Mouse (Mus musculus): ENCODE data around the gene Prkg1. TPM values are rescaled to one million over a fixed set of nuclear protein-coding genes. Genes with fewer than 3 reads are reported as not detected.

Gene Prkg1
- polyA plus RNA-seq, 1 experiment from 2014 or later: 6.0 TPM

DNA sequence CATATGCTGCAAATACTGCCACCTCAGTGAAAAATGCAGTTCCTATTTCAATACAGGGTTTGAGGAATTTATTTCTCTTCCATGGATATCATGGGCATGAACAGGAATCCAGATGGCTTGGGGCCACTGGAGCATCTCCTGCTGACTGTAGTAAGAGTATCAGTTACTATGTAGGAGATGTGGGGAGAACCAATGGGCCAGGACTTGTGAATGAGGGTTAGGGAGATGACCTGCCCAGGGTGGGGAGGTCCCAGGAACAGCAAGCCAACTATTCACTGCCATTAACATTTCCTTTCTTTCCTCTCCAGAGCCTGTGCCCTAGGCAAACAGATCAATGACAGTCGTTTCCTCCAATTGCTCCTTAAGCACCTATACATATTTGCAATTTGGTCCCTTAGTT lies 593.8 kb downstream of the Prkg1 start:
- no peaks in the 10 kb centered on the region for H3K9me3 ChIP-seq (ENCODE audit: low read depth, low read length)
- H3K4me2 ChIP-seq: no peak overlapping the region
- H3K4me3 ChIP-seq (ENCODE audit: low read depth, low read length): no peak overlapping the region
- no peak overlapping the region for H3K9ac ChIP-seq
- no peak for TF ChIP-seq CTCF (IDR thresholded peaks at IDR 0.05; ENCODE audit: low read depth)
- DNase-seq: no peak
- H3K27ac ChIP-seq (ENCODE audit: low read depth): no peak overlapping the region
- no peaks in the 10 kb centered on the region for H3K36me3 ChIP-seq (ENCODE audit: insufficient read depth)
- no peaks in the 10 kb centered on the region for H3K27me3 ChIP-seq (ENCODE audit: insufficient read depth, low read length)
- 61% methylated on average over 1 of the region's 1 CpGs for WGBS
- H3K4me1 ChIP-seq (ENCODE audit: insufficient read depth): no peaks in the 10 kb centered on the region
- ATAC-seq (ENCODE audit: insufficient read depth): no peak

DNA sequence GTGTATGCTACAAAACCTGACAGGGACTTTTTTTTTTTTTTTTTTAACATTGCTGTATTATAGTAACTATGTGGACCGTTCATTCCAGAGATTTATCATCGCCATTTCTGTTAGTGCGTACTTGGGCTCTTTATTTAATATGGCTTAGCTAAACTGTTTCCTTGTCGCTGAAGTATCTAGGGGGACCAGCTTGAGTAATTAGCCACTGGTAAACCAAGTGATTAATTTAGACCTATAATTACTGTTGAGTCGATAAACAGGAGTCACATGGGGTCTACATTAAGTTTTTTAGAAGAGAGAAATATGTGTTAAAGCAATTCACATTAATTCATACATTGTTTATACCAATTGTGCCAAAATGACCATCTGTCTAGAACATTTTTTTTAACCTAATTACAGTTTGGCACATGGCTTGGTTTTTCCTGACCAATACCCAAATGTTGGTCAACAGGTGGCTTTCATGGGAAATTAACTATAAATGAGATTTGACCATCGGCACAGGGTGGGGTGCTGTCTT lies 605.8 kb downstream of the Prkg1 start:
- Histone ChIP-seq H3K4me3 (ENCODE audit: low read depth, low read length) (no peak overlapping the region), H3K9me3 (ENCODE audit: low read depth, low read length) (no peaks in the 10 kb centered on the region), H3K4me2 (no peak overlapping the region), H3K9ac (no peak overlapping the region), H3K27ac (ENCODE audit: low read depth) (no peak overlapping the region), H3K4me1 (ENCODE audit: insufficient read depth) (no peaks in the 10 kb centered on the region), H3K27me3 (ENCODE audit: insufficient read depth, low read length) (no peaks in the 10 kb centered on the region), H3K36me3 (ENCODE audit: insufficient read depth) (no peaks in the 10 kb centered on the region)
- no peak for TF ChIP-seq CTCF (IDR thresholded peaks at IDR 0.05; ENCODE audit: low read depth)
- WGBS: 79% methylated on average over 6 of the region's 6 CpGs
- no peak for DNase-seq
- no peak for ATAC-seq (ENCODE audit: insufficient read depth)

DNA sequence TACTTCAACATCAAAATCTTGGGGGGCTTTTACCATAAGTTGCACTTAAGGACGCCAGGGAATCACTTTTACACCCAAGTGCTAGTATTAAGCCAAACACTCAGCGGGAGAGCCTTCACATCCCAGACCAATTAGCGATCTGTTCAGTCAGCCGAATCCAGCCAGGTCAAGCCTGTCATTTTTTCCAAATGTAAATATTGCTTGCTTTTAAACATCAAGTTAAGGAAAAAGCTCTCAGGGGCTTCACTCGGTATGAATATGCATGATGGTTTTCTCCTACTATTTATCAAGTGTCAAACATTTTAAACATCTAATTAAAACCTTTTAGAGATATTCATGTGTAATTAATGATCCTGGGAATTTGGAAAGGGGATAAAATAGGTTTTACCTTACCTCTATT lies 611.4 kb downstream of the Prkg1 start:
- Histone ChIP-seq H3K9ac (no peak overlapping the region), H3K4me2 (no peak overlapping the region), H3K4me1 (ENCODE audit: insufficient read depth) (no peaks in the 10 kb centered on the region), H3K36me3 (ENCODE audit: insufficient read depth) (no peaks in the 10 kb centered on the region), H3K9me3 (ENCODE audit: low read depth, low read length) (no peaks in the 10 kb centered on the region), H3K27ac (ENCODE audit: low read depth) (no peak overlapping the region), H3K4me3 (ENCODE audit: low read depth, low read length) (no peak overlapping the region), H3K27me3 (ENCODE audit: insufficient read depth, low read length) (no peaks in the 10 kb centered on the region)
- no peak for TF ChIP-seq CTCF (IDR thresholded peaks at IDR 0.05; ENCODE audit: low read depth)
- DNase-seq (peak; percentile 2), ATAC-seq (ENCODE audit: insufficient read depth) (no peak)
- whole genome bisulfite sequencing: 27% methylated on average over 5 of the region's 5 CpGs

DNA sequence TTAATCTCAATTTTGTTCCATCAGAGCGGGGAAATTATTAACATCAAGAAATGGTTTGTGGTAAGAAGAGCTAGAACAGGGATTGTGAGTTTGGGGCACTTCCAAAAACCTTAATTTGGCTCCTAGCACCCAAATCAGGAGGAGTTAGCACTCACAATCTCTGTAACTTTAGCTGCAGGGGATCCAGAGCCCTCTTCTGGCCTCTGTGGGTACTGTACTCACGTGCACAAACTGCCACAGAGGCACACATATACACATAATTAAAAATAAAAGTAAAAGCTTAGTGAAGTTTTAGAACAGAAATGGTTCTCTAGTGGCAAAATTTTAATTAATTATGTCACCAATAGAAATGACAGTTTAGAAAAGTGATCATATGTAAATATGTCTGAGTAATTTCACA lies 614.9 kb downstream of the Prkg1 start:
- no peak for DNase-seq
- H3K36me3 ChIP-seq (ENCODE audit: insufficient read depth): no peaks in the 10 kb centered on the region
- H3K4me1 ChIP-seq (ENCODE audit: insufficient read depth): no peaks in the 10 kb centered on the region
- no peak overlapping the region for H3K9ac ChIP-seq
- no peak for TF ChIP-seq CTCF (IDR thresholded peaks at IDR 0.05; ENCODE audit: low read depth)
- no peak overlapping the region for H3K4me2 ChIP-seq
- H3K9me3 ChIP-seq (ENCODE audit: low read depth, low read length): no peaks in the 10 kb centered on the region
- no peak overlapping the region for H3K4me3 ChIP-seq (ENCODE audit: low read depth, low read length)
- H3K27me3 ChIP-seq (ENCODE audit: insufficient read depth, low read length): no peaks in the 10 kb centered on the region
- no peak for ATAC-seq (ENCODE audit: insufficient read depth)
- WGBS: 85% methylated on average over 2 of the region's 2 CpGs
- H3K27ac ChIP-seq (ENCODE audit: low read depth): no peak overlapping the region

DNA sequence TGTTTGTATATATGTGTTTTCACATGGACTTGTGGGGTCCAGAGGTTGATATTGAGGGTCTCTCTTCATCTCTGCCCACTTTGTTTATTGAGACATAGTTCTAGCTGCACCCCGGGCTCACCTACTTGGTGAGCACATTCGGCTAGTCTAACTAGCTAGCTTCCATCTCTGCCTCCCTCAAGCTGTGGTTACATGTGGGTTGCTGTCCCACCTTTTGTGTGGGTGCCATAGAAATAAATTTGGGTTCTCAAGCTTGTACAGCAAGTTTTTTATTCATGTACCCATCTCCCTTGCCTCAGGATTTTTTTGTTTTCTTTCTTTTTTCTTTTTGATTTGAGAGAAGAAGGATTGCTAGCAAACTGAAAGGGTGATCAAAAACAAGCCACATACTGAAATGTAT lies 617.4 kb downstream of the Prkg1 start:
- no peak for TF ChIP-seq CTCF (IDR thresholded peaks at IDR 0.05; ENCODE audit: low read depth)
- WGBS: 95% methylated on average over 2 of the region's 2 CpGs
- DNase-seq: no peak

DNA sequence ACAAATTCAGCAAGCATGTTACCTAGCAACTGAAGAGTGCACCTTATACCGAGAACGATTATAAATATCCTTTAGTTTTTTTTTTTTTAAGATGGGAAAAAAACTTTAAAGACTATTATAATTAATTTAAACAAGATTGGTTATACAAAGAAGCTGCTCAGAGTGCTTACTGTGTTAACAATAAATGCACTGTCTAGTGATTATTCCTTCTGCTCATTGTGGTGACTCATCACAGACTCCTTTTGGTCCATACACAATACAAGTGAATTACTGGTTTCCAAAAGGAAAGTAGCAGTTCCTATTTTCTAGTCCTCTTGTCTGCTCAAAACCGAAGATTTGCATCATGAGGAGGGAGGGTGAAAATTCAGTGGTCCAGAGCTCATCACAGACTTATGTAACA lies 618.7 kb downstream of the Prkg1 start:
- ATAC-seq (ENCODE audit: insufficient read depth): no peak
- TF ChIP-seq CTCF (IDR thresholded peaks at IDR 0.05; ENCODE audit: low read depth): no peak
- Histone ChIP-seq H3K9ac (no peak overlapping the region), H3K4me2 (no peak overlapping the region), H3K9me3 (ENCODE audit: low read depth, low read length) (no peaks in the 10 kb centered on the region), H3K36me3 (ENCODE audit: insufficient read depth) (no peaks in the 10 kb centered on the region), H3K27ac (ENCODE audit: low read depth) (no peak overlapping the region), H3K4me3 (ENCODE audit: low read depth, low read length) (no peak overlapping the region), H3K27me3 (ENCODE audit: insufficient read depth, low read length) (no peaks in the 10 kb centered on the region), H3K4me1 (ENCODE audit: insufficient read depth) (no peaks in the 10 kb centered on the region)
- no peak for DNase-seq
- 73% methylated on average over 3 of the region's 3 CpGs for WGBS

More for the DNA sequence above, 617.4 kb downstream of the Prkg1 start:
- no peaks in the 10 kb centered on the region for H3K9me3 ChIP-seq (ENCODE audit: low read depth, low read length)
- H3K36me3 ChIP-seq (ENCODE audit: insufficient read depth): no peaks in the 10 kb centered on the region
- H3K27me3 ChIP-seq (ENCODE audit: insufficient read depth, low read length): no peaks in the 10 kb centered on the region
- H3K9ac ChIP-seq: no peak overlapping the region
- no peak overlapping the region for H3K4me3 ChIP-seq (ENCODE audit: low read depth, low read length)
- ATAC-seq (ENCODE audit: insufficient read depth): no peak
- no peaks in the 10 kb centered on the region for H3K4me1 ChIP-seq (ENCODE audit: insufficient read depth)
- no peak overlapping the region for H3K27ac ChIP-seq (ENCODE audit: low read depth)
- no peak overlapping the region for H3K4me2 ChIP-seq

DNA sequence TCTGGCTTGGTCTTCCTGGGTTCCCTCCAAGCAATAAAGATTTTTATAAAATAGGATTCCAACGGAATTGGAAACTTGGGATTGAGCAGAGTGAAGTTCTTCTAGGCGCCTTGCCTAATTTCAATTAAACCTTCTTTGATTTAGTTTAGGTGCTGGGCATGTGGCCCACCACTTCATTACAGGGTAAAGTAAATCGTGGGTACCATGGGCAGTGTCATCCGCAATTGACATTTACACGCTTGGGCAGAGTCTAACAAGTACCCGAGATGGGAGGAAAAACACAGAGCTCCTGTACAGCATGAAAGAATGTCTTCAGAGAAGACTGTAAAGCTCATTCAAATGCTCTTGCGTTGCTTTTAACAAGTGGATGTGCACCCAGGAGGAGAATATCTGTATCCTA lies 622.9 kb downstream of the Prkg1 start:
- no peak for ATAC-seq (ENCODE audit: insufficient read depth)
- H3K36me3 ChIP-seq (ENCODE audit: insufficient read depth): no peaks in the 10 kb centered on the region
- H3K4me3 ChIP-seq (ENCODE audit: low read depth, low read length): no peak overlapping the region
- no peak for TF ChIP-seq CTCF (IDR thresholded peaks at IDR 0.05; ENCODE audit: low read depth)
- WGBS: 85% methylated on average over 7 of the region's 7 CpGs
- H3K9me3 ChIP-seq (ENCODE audit: low read depth, low read length): no peaks in the 10 kb centered on the region
- H3K27ac ChIP-seq (ENCODE audit: low read depth): no peak overlapping the region
- H3K4me2 ChIP-seq: no peak overlapping the region
- no peaks in the 10 kb centered on the region for H3K27me3 ChIP-seq (ENCODE audit: insufficient read depth, low read length)
- no peaks in the 10 kb centered on the region for H3K4me1 ChIP-seq (ENCODE audit: insufficient read depth)
- no peak overlapping the region for H3K9ac ChIP-seq
- no peak for DNase-seq

DNA sequence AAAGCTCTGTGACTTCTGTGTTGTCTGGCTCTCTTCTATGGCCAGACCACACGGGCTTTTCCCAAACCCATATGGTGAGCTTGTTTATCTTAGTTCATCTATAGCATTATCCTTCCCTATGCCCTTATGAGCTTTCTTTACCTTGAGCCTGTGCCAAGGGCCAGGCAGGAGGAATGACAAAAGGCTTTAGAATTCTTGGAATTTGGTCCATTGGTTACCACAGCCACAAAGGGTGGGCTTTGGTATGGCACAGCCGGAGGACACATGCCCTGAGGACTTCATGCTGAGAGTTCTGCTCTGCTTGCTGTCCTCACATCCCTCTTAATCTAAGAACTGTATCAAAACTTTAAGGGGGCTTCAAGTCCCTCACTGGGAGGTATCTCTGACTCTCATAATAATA lies 628.5 kb downstream of the Prkg1 start:
- no peak overlapping the region for H3K4me3 ChIP-seq (ENCODE audit: low read depth, low read length)
- DNase-seq (peak; percentile 10), ATAC-seq (ENCODE audit: insufficient read depth) (no peak)
- WGBS: 24% methylated on average over 2 of the region's 2 CpGs
- no peak overlapping the region for H3K9ac ChIP-seq
- no peaks in the 10 kb centered on the region for H3K36me3 ChIP-seq (ENCODE audit: insufficient read depth)
- TF ChIP-seq CTCF (IDR thresholded peaks at IDR 0.05; ENCODE audit: low read depth): no peak
- no peak overlapping the region for H3K4me2 ChIP-seq
- H3K4me1 ChIP-seq (ENCODE audit: insufficient read depth): 0 out of 2 replicates have a peak, but pooled peaks cover 4% of the 10 kb centered on the region
- no peaks in the 10 kb centered on the region for H3K9me3 ChIP-seq (ENCODE audit: low read depth, low read length)
- H3K27me3 ChIP-seq (ENCODE audit: insufficient read depth, low read length): no peaks in the 10 kb centered on the region
- no peak overlapping the region for H3K27ac ChIP-seq (ENCODE audit: low read depth)
